8 mouse cellular contexts compared by ENCODE assay signal in genomic region chr6:145865289-145865885, GRCm38 (mm10). TPM values are rescaled to one million over a fixed set of nuclear protein-coding genes. Genes with fewer than 3 reads are reported as not detected.
A peak's percentile ranks its signal among the peaks of the same experiment; 100 is the strongest.
DNase-seq lines count a peak whose midpoint lies in the region; ATAC-seq and TF ChIP-seq lines count a peak whose summit lies in the region.

TSS of gene Bhlhe41 (minus strand) at chr6:145865558.

- peak within 1 kb of the TSS; percentile 86 for H3K9ac ChIP-seq in hindbrain, embryonic 16.5 days (ENCODE audit: low read depth, low read length)

- intact Hi-C loops in gastrocnemius, adult 2 months (cut with DNase I) = loop anchor here (5.0 kb wide), 1 partner anchor 87 kb away; no protein-coding TSS in a partner anchor

- peak; percentile 74 for ATAC-seq in hindbrain, embryonic 16.5 days
- ATAC-seq in megakaryocyte, adult 5-6 weeks (ENCODE audit: poor library complexity, severe bottlenecking) = peak; percentile 38
- no peak for ATAC-seq in monocyte, adult 5-6 weeks (replicated peaks; ENCODE audit: insufficient number of reproducible peaks, low FRiP score, low TSS enrichment, poor library complexity, severe bottlenecking)

- under 1% methylated on average over 54 of the region's 57 CpGs for WGBS in hindbrain, embryonic 16.5 days

- DNase-seq in ZHBTc4 (ENCODE audit: low read depth, low spot score) = peak; percentile 87
- DNase-seq in cerebellum, postnatal 25 days = peak; percentile 92 to 95
- DNase-seq in gastrocnemius, adult 2 months = peak; percentile 92
- peak; percentile 66 to 82 for DNase-seq in left cerebral cortex, adult 8-10 months (ENCODE audit: low spot score in 2 of 2)
- peak; percentile 87 to 88 for DNase-seq in right cerebral cortex, postnatal 10 days (ENCODE audit: low spot score in 2 of 2)

- peak within 1 kb of the TSS; percentile 90 for H3K4me3 ChIP-seq in gastrocnemius, adult 2 months
- H3K4me3 ChIP-seq in hindbrain, embryonic 16.5 days (ENCODE audit: low read length) = peak within 1 kb of the TSS; percentile 82

- peaks cover 18% of the 10 kb centered on the region for H3K4me1 ChIP-seq in hindbrain, embryonic 16.5 days (ENCODE audit: control insufficient read depth, insufficient read depth, low read depth, low read length)

- H3K36me3 ChIP-seq in hindbrain, embryonic 16.5 days (ENCODE audit: control insufficient read depth, insufficient read depth, low read length) = no peaks in the 10 kb centered on the region

- peak within 1 kb of the TSS; percentile 99 for H3K4me2 ChIP-seq in hindbrain, embryonic 16.5 days (ENCODE audit: low read length)

- H3K27me3 ChIP-seq in hindbrain, embryonic 16.5 days (replicated peaks; ENCODE audit: control insufficient read depth, insufficient read depth, low read length) = 0 out of 2 replicates have a peak, but pooled peaks cover 2% of the 10 kb centered on the region

- TF ChIP-seq CTCF in gastrocnemius, adult 2 months (IDR thresholded peaks at IDR 0.05) = no peak

- peak within 1 kb of the TSS; percentile 99 for H3K27ac ChIP-seq in gastrocnemius, adult 2 months
- H3K27ac ChIP-seq in hindbrain, embryonic 16.5 days (ENCODE audit: low read depth, low read length) = peak within 1 kb of the TSS; percentile 81

- H3K9me3 ChIP-seq in hindbrain, embryonic 16.5 days (ENCODE audit: control insufficient read depth, low read length) = no peaks in the 10 kb centered on the region

RNA-seq across cellular contexts. Expression of gene Bhlhe41, which starts in this region (rescaled TPM):
- total RNA-seq in gastrocnemius, adult 2 months (2021) = 10 to 100 TPM; 17.2 to 48.4 TPM
- polyA plus RNA-seq in hindbrain, embryonic 16.5 days (2015; fragmentation: Nextera tagmentation; extraction: Ambion mirVana) = 7.8 and 8.1 TPM in 2 replicates
- total RNA-seq in left cerebral cortex, adult 8-10 months (2022) = 10 to 100 TPM; 53.1 to 72.2 (median 64.1) TPM
- total RNA-seq in megakaryocyte, adult 5-6 weeks (2015) = 0.02 TPM in 1 of 2 replicates, not detected in the other
- total RNA-seq in megakaryocyte, adult 5-6 weeks (2017) = not detected in 2 replicates
- 2.9 to 9.1 TPM (median 5.9 TPM) in 3 replicates for total RNA-seq in monocyte, adult 5-6 weeks (2017)

Comparison
In these comparisons a context has a peak if more than half of its experiments do, and no peak if none do; other contexts are left out.
1. Peak in ATAC-seq in megakaryocyte, adult 5-6 weeks; RNA of the gene not detected or under 1 TPM.